Mouse (Mus musculus) adrenal gland, adult (tissue): Measurements from ENCODE around the gene Cwh43.

Experiments used
- DNase-seq, 2 experiments: peaks; one replicate each; pipeline ENCODE4 v3.0.0; 2022 to 2023; ENCODE audit warnings: low spot score in 1 of 2; ENCODE audit not compliant: inconsistent age in 2 of 2

Cwh43 gene

DNA sequence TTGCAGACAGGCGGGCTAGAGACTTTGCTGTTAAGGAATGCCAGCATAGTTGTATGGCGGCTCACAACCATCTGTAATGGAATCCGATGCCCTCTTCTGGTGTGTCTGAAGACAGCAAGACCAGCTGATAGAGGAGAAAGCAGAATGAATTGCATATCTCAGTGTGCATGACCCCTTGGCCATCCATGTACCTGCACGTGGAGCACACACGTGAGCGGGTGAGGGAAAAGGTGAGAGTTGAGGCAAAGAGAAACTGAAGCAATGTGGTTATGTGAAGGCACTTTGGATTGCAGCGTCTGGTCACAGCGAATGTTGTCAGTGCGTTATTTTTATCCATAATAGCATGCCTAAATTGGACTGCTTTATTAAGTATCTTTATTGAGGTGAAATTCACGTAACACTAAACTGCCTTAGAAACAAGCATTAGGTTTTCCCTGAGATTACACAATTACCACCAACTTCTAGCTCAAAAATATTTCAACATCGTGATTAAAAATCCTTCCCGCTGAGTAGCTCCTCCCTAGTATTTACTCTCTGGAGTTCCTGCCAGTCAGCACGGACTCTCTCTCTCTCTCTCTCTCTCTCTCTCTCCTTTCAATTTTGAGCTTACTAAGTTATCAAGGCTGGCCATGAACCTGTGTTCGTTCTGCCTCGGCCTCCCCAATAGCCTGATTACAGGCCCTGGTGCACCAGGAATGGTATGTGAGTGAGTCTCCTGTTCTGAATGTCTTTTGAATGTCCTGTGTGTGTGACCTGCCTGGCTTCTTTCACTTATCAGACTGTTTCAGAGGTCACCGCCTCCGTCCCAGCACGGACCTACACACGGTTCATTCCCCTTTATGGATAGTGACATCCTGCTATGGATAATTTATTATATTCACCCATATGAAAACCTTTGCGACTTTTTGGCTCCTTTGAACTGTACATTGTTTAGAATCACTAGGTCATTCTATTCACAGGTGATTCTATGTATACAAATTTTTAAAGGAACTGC lies 68.8 kb downstream of the Cwh43 start:
- no peak for DNase-seq

DNA sequence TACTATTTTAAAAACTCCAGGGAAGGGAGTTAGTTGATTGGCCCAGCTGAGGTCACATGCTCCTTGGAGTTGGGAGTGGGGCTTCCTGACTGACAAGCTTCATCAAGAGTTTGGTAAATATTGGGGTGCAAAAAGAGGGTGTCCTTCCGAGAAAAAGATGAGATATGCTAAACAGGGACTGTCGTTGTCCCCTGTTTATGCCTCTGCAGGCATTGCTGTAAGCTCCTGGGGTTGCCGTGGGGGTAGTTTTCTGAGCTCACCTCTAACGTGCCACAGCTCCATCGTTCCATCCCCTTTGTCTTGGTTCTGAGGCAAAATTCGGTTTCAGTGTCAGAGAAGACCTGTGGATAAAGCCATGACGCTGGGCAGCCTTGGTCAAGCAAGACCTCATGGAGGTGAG lies 74.8 kb downstream of the Cwh43 start, which contains the start of gene Dcun1d4:
Gene Dcun1d4, plus strand, starts transcription at position 301 of the 400 bp plus-strand sequence.
- DNase-seq = no peak

DNA sequence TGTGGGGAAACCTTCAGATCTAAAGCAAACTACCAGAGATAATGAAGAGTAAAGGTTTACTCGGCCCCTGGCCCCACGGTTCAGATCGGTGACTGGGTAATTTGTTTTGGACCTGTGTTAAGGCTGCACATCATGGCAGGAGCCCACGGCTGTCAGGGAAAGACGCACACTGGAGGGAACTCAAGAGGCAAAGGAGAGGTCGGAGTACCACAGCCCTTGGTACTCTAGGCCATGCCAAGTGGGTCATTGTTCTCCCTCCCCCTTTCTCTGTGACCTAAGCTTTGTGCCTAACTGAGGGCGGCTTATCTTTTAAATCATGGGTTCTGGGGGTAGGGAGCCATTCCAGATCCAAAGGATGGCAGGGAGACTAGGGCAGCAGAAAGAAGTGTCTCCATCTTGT lies 75.5 kb downstream of the Cwh43 start:
- DNase-seq = no peak

DNA sequence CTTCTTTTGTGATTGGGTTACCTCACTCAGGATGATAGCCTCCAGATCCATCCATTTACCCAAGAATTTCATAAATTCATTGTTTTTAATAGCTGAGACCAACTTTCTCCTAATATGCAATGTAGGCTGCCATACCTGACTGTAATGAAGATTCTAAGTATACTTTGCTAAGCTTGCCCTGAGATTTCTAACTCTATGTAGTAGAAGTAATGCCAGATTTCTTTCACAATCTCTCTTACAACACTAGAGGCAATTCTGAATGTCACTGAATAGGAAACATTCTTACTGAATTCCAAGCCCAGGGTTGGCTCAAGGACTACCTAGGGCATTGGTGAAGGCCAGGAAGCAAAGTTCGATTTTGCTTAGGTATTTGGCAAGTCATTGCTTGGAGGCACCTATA lies 76.5 kb downstream of the Cwh43 start:
- DNase-seq = peak in 1 of 2 experiments; percentile 63

DNA sequence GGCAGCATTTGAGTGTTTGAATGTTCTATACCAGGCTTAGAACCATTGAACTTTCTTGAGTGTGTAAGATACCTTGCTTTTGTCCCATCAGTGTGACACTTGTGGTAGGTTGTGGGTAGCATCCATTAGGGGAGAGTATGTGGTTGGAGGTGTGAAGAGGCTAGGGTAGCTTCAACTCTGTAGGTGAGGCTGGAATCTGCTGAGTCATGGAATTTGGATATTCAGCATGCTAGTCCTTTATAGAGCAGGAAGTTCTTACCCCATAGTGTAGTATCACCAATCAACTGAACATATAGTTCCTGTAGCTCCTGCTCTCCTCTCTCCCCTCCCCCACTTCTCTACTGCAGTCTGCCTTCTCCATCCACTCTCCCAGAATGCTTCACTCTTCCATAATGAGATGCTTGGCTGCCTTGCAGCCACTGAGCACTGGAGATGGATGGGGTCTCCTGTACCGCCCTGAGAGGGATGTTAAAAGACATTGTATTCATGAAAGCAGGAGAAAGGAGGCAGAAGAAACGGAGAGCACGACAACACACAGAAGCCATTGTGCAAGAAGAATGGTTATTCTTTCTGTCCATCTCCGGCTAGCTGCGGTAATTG lies 78.2 kb downstream of the Cwh43 start:
- no peak for DNase-seq

DNA sequence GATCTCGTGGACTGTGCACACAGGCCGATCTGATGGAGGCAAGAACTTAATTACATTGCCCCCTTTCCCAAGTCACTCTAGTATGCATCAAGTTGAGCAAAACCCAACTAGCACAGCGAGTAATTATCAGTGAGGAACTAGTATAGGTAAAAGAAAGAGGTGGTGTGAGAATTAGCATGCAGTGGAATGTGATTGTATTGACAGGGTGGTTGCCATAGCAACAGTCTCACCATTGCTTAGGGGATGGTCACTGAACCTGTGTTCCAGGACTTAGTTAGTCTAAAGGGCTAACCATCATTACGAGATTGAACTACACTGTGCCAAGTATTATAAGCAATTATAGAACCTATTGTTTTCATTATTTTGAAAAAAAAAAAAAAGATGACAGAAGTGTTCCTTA lies 80.6 kb downstream of the Cwh43 start:
- no peak for DNase-seq

DNA sequence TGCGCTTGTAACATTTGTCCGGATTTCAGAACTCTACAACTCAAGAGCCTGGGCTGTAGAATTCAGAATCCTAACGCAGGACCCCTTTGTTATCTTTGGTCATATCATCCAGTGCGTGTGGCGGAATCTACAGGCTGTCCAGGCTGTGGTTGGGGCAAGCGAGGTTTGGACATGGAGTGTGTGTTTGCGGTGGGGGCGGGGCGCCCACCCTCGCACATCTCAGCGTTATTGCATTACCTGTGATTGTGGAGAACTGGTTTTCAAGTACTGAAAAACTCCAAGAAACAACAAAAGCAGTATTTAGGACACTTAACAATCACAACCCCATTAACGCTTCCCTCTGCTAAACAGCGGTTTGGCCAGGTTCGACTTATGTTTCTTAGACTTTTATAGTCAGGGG lies 84.0 kb downstream of the Cwh43 start:
- peak; percentile 45 to 73 for DNase-seq

DNA sequence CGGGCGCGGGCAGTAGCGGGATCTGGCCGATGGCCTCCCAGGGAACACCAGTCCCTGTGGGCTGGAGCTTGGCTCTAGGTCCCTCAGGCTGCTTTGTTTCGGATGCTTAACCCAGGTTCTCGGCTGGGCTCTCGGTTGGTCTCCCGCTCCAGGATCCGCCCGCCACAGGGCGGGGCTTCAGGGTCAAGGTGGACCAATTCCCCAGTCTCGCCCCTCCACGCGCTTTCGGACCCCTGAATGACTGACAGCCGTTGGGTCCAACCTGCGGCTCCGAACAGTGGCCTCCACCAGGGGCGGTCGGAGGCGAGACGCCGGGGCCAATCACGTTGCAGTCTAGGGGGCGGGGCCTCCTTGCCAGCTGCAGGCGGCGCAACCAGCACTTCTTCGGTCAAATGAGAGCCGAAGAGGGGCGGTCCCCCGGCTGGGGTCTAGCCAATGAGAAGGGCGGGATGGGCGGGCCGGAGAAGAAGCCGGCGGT lies 84.8 kb downstream of the Cwh43 start:
- DNase-seq = peak; percentile 100

DNA sequence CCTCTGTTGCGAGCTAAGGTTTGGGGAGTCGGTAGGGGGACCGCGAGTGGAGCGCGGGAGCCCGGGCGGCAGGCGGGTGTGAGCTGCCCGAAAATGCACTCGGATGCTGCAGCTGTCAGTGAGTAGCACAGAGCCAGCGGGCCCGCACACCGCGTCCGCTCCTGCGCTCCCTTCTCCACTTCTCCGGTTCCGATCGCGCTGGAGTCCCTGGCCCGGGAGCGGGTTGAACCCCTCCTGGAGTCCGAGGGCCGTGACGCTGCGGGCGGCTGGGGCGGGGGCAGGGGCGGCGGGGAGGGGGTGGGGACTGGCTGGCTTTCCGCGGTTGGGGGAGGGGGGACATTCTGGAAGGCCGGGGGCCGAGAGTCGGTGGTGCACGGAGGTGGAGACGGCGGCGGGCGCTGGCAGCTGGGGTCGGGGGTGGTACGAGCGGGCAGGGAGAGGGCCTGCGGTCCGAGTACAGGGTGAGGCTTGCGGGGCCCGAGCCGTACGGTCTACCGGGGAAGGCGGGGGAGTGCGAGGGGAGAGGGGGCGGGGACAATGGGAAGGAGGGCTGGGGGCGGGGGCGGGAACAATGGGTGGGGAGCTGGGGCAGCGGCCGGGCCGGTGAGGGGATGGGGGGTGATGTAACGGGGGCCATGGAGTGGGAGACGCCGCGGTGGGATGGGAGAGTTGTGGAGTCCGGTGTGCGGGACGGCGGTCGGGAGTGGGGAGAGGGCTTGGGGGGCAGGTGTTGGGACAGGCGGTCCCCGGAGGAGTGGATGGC lies 85.4 kb downstream of the Cwh43 start:
- DNase-seq = no peak

DNA sequence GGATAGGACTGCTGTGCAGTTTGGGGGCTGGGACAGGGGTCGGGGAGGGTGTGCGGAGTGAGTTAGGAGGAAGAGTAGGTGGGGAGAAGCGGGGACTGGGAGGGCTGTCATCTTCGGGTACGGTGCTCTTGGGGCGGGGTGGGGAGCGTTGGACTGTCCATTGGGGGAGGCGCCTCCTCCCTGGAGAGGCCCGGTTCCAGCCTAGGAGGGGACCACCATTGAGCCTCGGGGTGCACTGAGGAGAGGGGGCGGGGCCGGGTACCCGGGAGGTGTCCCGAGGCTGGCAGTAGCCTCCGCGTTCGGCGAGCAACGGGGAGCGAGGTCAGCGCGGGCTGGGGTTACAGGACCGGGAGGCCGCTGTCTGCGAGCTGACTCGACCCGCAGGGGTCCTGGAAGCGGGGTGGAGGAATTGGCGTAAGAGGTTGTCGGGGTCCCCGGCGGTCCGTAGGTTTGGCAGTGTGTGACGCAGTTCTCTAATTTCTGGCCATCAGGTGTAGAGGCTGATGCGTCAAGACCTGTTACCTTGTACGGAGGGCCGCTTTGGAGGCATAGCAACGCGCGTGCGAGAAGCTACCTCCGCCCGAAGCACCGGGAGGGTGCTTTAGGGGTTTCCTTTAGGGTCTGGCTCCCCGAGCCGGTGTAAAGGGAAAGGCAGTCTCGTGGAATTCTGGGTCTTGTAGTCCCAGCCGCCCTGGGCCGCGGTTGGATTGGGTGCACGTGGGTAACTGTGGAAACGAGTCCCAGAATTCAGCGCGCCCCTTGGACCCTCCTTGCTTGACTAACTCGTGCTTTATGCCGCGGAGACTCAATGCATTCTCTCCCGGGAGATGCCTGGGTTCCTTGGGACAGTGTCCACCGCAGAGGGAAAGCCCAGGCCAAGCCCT lies 86.2 kb downstream of the Cwh43 start:
- peak; percentile 90 to 96 for DNase-seq

DNA sequence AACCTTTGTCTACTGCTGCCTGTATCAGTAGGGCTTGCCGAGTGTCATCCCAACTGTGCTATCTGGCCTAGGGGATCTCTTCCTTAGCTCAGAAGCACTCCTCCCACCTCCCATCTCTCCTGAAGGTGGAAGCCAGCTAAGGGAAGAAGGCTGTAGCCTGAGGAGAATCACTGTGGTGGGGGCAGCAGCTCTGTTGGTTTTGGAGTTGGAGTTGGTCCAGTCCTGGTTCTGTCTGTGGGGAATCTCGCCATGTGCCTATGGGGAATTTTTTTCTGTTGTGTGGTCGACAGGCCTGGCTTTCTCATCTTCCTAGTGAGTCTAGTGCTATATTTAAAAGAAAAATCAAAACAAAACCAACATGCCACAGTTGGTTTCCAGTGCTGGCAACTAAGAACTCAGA lies 91.5 kb downstream of the Cwh43 start:
- DNase-seq = no peak

DNA sequence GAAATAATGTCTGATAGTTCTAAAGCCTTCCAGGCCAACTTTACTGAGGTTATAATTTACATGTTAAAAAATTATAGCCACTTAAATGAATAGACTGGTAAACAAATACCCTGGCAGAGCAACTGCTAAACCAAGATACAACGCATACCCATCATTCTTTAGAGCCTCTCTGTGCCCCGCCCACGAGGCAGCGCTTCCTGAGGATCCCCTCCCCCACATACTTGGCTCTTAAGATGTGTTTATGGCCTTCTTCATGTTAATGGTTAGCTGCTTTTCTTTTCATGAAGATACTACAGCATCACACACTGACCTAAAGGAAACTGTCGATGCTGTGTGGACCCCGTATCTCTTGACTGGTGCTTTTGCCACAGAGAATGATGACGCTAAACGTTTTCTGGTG lies 92.7 kb downstream of the Cwh43 start:
- no peak for DNase-seq

DNA sequence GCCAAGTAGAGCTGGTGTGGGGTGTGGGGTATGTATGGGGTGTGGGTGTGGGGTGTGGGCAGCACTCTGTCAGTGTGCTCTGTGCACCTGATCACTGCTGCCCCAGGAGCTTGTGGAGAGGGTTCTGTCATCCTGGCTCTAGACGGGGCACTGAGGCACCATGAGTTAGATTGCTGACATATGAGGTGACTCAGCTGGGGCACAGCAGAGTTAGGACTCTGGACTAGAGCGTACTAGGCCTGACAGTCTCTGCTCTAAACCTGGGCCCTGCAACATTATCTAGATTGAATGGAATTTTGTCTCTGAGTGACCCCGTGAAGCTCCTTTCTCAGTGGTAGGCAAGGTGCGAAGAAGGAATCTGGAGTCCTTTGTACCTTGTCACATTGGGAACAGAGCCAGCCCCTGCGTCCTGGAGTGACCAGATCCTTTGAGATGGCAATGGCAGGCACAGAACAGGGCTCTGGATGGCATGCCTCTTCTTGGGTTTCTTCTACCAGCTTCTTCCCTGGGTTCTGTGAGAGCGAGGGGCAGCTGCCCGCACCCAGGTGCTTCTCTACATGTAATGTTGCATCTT lies 95.1 kb downstream of the Cwh43 start:
- no peak for DNase-seq

DNA sequence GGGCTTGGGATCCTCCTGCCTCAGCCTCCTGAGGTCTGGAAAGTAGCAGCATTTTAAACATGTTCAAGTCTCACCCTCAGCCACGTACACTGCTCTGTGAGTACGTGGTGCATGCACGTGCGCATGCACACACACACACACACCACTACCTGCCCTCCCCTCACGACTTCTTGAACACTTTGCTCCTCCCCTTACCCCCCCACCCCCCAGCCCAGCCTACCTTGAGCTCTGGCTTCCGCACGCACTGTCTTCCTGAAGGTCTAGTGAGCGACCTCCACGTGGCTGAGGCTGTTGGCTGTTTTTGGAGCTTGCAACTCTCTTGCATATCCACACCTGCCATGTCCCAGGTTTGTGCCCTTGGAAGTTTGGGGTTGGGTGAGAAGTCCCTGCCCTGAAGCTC lies 96.5 kb downstream of the Cwh43 start:
- no peak for DNase-seq
